Mouse (Mus musculus): ENCODE data around the gene Mcpt9. TPM values are rescaled to one million over a fixed set of nuclear protein-coding genes. Genes with fewer than 3 reads are reported as not detected.
"Not testable (repeated sequence)": the region's sequence is repeated elsewhere in the genome, so short reads cannot be mapped to it uniquely, and the experiment has no call there.

Gene Mcpt9
- polyA plus RNA-seq, 2 experiments = not detected

DNA sequence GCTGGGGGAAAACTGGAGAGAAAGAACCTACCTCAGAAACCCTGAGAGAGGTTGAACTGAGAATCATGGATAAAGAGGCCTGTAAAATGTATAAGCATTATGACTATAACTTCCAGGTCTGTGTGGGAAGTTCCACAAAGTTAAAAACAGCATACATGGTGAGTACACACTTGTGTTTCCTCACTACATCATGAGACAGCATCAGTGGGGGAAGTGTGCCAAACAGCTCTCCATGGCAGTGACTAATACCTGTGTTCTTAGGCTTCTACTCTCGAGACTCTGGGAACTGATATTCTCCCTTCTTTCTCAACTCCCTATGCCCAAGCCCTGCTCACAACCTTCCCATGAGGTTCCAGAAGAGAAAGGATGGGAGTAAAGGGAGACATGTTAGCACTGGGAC lies 10.8 kb downstream of the Mcpt9 start:
- Histone ChIP-seq H3K4me1 (ENCODE audit: control insufficient read depth, insufficient read depth, low read length) (no peaks in the 10 kb centered on the region), H3K27ac (replicated peaks; ENCODE audit: low read depth, low read length) (no peak overlapping the region), H3K4me2 (replicated peaks; ENCODE audit: low read depth, low read length, severe bottlenecking) (no peak overlapping the region), H3K4me3 (replicated peaks; ENCODE audit: low read length) (no peak overlapping the region), H3K9ac (ENCODE audit: low read depth, low read length, severe bottlenecking) (no peak overlapping the region), H3K27me3 (ENCODE audit: control insufficient read depth, insufficient read depth, low read length) (no peaks in the 10 kb centered on the region), H3K36me3 (ENCODE audit: control insufficient read depth, insufficient read depth, low read length) (no peaks in the 10 kb centered on the region), H3K9me3 (ENCODE audit: control insufficient read depth, low read length) (no peaks in the 10 kb centered on the region)
- DNase-seq (ENCODE audit: low spot score) (no peak), ATAC-seq (ENCODE audit: low FRiP score, low read depth) (no peak)
- TF ChIP-seq POLR2A (IDR thresholded peaks at IDR 0.05; ENCODE audit: borderline replicate concordance, extremely low read depth, insufficient read depth, insufficient read length) = no peak
- WGBS = 64% methylated on average over 1 of the region's 1 CpGs

DNA sequence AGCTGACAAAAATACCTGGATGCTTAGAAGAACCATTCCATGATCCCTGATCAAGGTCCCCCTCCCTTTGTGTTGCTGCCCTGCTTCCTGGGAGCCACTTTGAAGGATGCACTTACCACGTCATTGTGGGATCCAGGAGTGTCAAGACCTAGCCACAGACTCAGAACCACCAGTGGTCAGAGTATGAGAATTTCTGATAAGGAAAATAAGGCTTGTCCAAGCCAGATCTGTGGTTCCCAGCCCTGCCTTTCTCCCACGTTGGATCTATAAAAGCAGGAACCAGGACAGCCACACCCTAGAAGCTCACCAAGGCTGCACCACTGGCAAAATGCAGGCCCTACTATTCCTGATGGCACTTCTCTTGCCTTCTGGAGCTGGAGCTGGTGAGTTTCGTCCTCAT lies 12.6 kb downstream of the Mcpt9 start, which contains the start of gene Mcpt1:
Gene Mcpt1, plus strand, starts transcription at position 301 of the 400 bp plus-strand sequence.
- H3K4me2 ChIP-seq (replicated peaks; ENCODE audit: low read depth, low read length, severe bottlenecking); DNase-seq (ENCODE audit: low spot score): not testable (repeated sequence)
- 77% methylated on average over 3 of the region's 3 CpGs for WGBS

DNA sequence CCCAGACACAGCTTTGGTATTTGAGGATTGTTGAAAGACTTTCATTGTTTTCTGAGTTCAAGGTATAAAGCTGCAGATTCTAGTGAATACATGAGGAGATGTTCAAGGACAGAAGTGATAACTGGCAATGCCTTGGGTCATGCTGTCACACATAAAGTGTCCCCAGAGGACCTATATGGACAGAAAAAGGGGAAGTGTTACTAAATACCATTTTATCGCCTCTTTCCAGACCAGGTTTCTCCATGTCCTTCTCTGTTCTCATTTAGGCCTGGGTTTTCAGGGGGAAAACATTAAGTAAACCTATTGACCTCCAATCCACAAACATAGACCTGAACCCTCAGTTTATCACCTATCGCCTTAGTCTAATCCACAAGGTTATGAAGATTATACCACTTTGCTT lies 16.4 kb downstream of the Mcpt9 start:
- no peak overlapping the region for H3K9ac ChIP-seq (ENCODE audit: low read depth, low read length, severe bottlenecking)
- 85% methylated on average over 2 of the region's 2 CpGs for WGBS
- ATAC-seq (ENCODE audit: low FRiP score, low read depth) = no peak

More for the DNA sequence above, 12.6 kb downstream of the Mcpt9 start, which contains the start of gene Mcpt1:
- not testable (repeated sequence) for ATAC-seq (ENCODE audit: low FRiP score, low read depth); H3K36me3 ChIP-seq (ENCODE audit: control insufficient read depth, insufficient read depth, low read length); H3K9me3 ChIP-seq (ENCODE audit: control insufficient read depth, low read length); H3K9ac ChIP-seq (ENCODE audit: low read depth, low read length, severe bottlenecking); H3K27ac ChIP-seq (replicated peaks; ENCODE audit: low read depth, low read length); H3K27me3 ChIP-seq (ENCODE audit: control insufficient read depth, insufficient read depth, low read length); H3K4me1 ChIP-seq (ENCODE audit: control insufficient read depth, insufficient read depth, low read length); H3K4me3 ChIP-seq (replicated peaks; ENCODE audit: low read length)

DNA sequence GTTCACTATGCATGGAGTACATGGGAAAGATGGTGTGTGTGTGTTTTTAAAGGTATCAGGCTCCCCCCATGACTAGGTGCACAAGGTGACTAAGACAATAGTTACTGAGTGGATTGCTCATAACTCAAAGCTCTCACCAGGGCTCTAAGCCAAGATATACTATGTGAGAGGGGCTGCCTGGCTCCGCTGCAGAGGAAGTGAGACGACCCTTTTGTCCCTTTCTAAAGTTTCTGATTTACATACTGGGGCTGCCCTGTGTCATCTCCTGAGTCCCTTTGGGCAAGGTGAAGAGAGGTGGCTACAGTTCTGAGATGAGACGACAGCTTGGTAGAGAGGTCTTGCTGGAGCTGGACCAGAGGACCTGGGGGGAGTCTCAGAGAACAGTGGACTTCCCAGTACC lies 17.1 kb downstream of the Mcpt9 start:
- Histone ChIP-seq H3K27ac (replicated peaks; ENCODE audit: low read depth, low read length) (no peak overlapping the region), H3K9ac (ENCODE audit: low read depth, low read length, severe bottlenecking) (no peak overlapping the region), H3K4me1 (ENCODE audit: control insufficient read depth, insufficient read depth, low read length) (no peaks in the 10 kb centered on the region), H3K9me3 (ENCODE audit: control insufficient read depth, low read length) (no peaks in the 10 kb centered on the region), H3K27me3 (ENCODE audit: control insufficient read depth, insufficient read depth, low read length) (no peaks in the 10 kb centered on the region), H3K4me2 (replicated peaks; ENCODE audit: low read depth, low read length, severe bottlenecking) (no peak overlapping the region), H3K4me3 (replicated peaks; ENCODE audit: low read length) (no peak overlapping the region), H3K36me3 (ENCODE audit: control insufficient read depth, insufficient read depth, low read length) (no peaks in the 10 kb centered on the region)
- ATAC-seq (ENCODE audit: low FRiP score, low read depth) = no peak
- 76% methylated on average over 3 of the region's 3 CpGs for whole genome bisulfite sequencing
- DNase-seq (ENCODE audit: low spot score) = no peak
- no peak for TF ChIP-seq POLR2A (IDR thresholded peaks at IDR 0.05; ENCODE audit: borderline replicate concordance, extremely low read depth, insufficient read depth, insufficient read length)

More for the DNA sequence above, 16.4 kb downstream of the Mcpt9 start:
- Histone ChIP-seq H3K36me3 (ENCODE audit: control insufficient read depth, insufficient read depth, low read length) (no peaks in the 10 kb centered on the region), H3K4me2 (replicated peaks; ENCODE audit: low read depth, low read length, severe bottlenecking) (no peak overlapping the region), H3K4me3 (replicated peaks; ENCODE audit: low read length) (no peak overlapping the region), H3K4me1 (ENCODE audit: control insufficient read depth, insufficient read depth, low read length) (no peaks in the 10 kb centered on the region), H3K27me3 (ENCODE audit: control insufficient read depth, insufficient read depth, low read length) (no peaks in the 10 kb centered on the region), H3K27ac (replicated peaks; ENCODE audit: low read depth, low read length) (no peak overlapping the region), H3K9me3 (ENCODE audit: control insufficient read depth, low read length) (no peaks in the 10 kb centered on the region)
- no peak for TF ChIP-seq POLR2A (IDR thresholded peaks at IDR 0.05; ENCODE audit: borderline replicate concordance, extremely low read depth, insufficient read depth, insufficient read length)
- no peak for DNase-seq (ENCODE audit: low spot score)

DNA sequence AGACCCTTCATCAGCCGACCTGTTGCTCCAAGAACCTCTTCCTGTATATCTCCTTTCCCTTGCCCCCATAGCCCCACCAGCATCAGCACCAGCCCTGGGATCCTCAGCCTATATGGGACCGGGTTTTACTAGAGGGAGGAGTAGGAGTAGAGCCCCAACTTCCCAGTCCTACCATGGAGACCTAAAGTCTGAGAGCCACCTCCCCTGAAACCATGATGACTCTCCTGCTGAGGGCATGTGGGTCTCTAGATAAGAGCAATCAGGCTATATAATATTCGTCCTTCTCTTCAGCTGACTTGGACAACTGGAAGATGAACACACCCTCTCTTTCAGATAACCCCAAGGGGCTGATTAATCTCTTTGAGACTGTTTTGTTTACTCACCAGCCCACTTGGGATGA lies 42.8 kb downstream of the Mcpt9 start:
- H3K27me3 ChIP-seq (ENCODE audit: control insufficient read depth, insufficient read depth, low read length); H3K36me3 ChIP-seq (ENCODE audit: control insufficient read depth, insufficient read depth, low read length); H3K4me1 ChIP-seq (ENCODE audit: control insufficient read depth, insufficient read depth, low read length); H3K4me2 ChIP-seq (replicated peaks; ENCODE audit: low read depth, low read length, severe bottlenecking); H3K27ac ChIP-seq (replicated peaks; ENCODE audit: low read depth, low read length); H3K9me3 ChIP-seq (ENCODE audit: control insufficient read depth, low read length); DNase-seq (ENCODE audit: low spot score); H3K4me3 ChIP-seq (replicated peaks; ENCODE audit: low read length); ATAC-seq (ENCODE audit: low FRiP score, low read depth); H3K9ac ChIP-seq (ENCODE audit: low read depth, low read length, severe bottlenecking): not testable (repeated sequence)
- 58% methylated on average over 1 of the region's 3 CpGs for WGBS

Other genes starting within 250 kb of the Mcpt9 start
- 32.4 and 35.0 TPM in 2 replicates for gene Adcy4, start 246.4 kb downstream of the Mcpt9 start, polyA plus RNA-seq (2012; rRNA removed)
- gene Adcy4, start 246.4 kb downstream of the Mcpt9 start, polyA plus RNA-seq (2014; fragmentation: Nextera tagmentation; extraction: Ambion mirVana) = 16.8 and 17.8 TPM in 2 replicates
- gene Ripk3, start 241.6 kb downstream of the Mcpt9 start, polyA plus RNA-seq (2012; rRNA removed) = 35.9 and 41.4 TPM in 2 replicates
- gene Ripk3, start 241.6 kb downstream of the Mcpt9 start, polyA plus RNA-seq (2014; fragmentation: Nextera tagmentation; extraction: Ambion mirVana) = 30.5 and 37.6 TPM in 2 replicates
- gene Nfatc4, start 207.4 kb downstream of the Mcpt9 start, polyA plus RNA-seq (2012; rRNA removed) = 171 and 233 TPM in 2 replicates
- gene Nfatc4, start 207.4 kb downstream of the Mcpt9 start, polyA plus RNA-seq (2014; fragmentation: Nextera tagmentation; extraction: Ambion mirVana) = 83.5 and 114 TPM in 2 replicates
- gene Nynrin, start 176.5 kb downstream of the Mcpt9 start, polyA plus RNA-seq (2012; rRNA removed) = 41.0 and 49.5 TPM in 2 replicates
- gene Nynrin, start 176.5 kb downstream of the Mcpt9 start, polyA plus RNA-seq (2014; fragmentation: Nextera tagmentation; extraction: Ambion mirVana) = 20.6 and 23.6 TPM in 2 replicates
- gene Cbln3, start 146.1 kb downstream of the Mcpt9 start, polyA plus RNA-seq (2012; rRNA removed) = 1.0 and 1.3 TPM in 2 replicates
- gene Cbln3, start 146.1 kb downstream of the Mcpt9 start, polyA plus RNA-seq (2014; fragmentation: Nextera tagmentation; extraction: Ambion mirVana) = 0.25 and 0.54 TPM in 2 replicates
- 28.3 and 29.5 TPM in 2 replicates for gene Khnyn, start 145.5 kb downstream of the Mcpt9 start, polyA plus RNA-seq (2012; rRNA removed)
- gene Khnyn, start 145.5 kb downstream of the Mcpt9 start, polyA plus RNA-seq (2014; fragmentation: Nextera tagmentation; extraction: Ambion mirVana) = 10.2 and 12.2 TPM in 2 replicates
- gene Sdr39u1, start 130.2 kb downstream of the Mcpt9 start, polyA plus RNA-seq (2012; rRNA removed) = 80.2 and 84.4 TPM in 2 replicates
- gene Sdr39u1, start 130.2 kb downstream of the Mcpt9 start, polyA plus RNA-seq (2014; fragmentation: Nextera tagmentation; extraction: Ambion mirVana) = 81.0 and 91.6 TPM in 2 replicates
- gene Cma1, start 85.8 kb downstream of the Mcpt9 start, polyA plus RNA-seq (2012; rRNA removed) = 65.4 and 75.4 TPM in 2 replicates
- gene Cma1, start 85.8 kb downstream of the Mcpt9 start, polyA plus RNA-seq (2014; fragmentation: Nextera tagmentation; extraction: Ambion mirVana) = 127 and 211 TPM in 2 replicates
- 0.39 TPM in 1 of 2 replicates, not detected in the other for gene Cma2, start 79.5 kb downstream of the Mcpt9 start, polyA plus RNA-seq (2012; rRNA removed)
- gene Cma2, start 79.5 kb downstream of the Mcpt9 start, polyA plus RNA-seq (2014; fragmentation: Nextera tagmentation; extraction: Ambion mirVana) = 0.23 and 0.50 TPM in 2 replicates
- gene Mcpt1, start 12.5 kb downstream of the Mcpt9 start, polyA plus RNA-seq (2012; rRNA removed) = 0.48 and 0.49 TPM in 2 replicates
- 0.19 and 0.37 TPM in 2 replicates for gene Mcpt1, start 12.5 kb downstream of the Mcpt9 start, polyA plus RNA-seq (2014; fragmentation: Nextera tagmentation; extraction: Ambion mirVana)
- gene Mcpt2, start 11.5 kb upstream of the Mcpt9 start, polyA plus RNA-seq (2012; rRNA removed) = 0.74 and 0.92 TPM in 2 replicates
- 0.51 and 0.83 TPM in 2 replicates for gene Mcpt2, start 11.5 kb upstream of the Mcpt9 start, polyA plus RNA-seq (2014; fragmentation: Nextera tagmentation; extraction: Ambion mirVana)
- 2.0 and 2.4 TPM in 2 replicates for gene Mcpt4, start 31.8 kb upstream of the Mcpt9 start, polyA plus RNA-seq (2012; rRNA removed)
- 1.3 and 2.4 TPM in 2 replicates for gene Mcpt4, start 31.8 kb upstream of the Mcpt9 start, polyA plus RNA-seq (2014; fragmentation: Nextera tagmentation; extraction: Ambion mirVana)
- 0.78 and 1.5 TPM in 2 replicates for gene Mcpt8, start 54.8 kb upstream of the Mcpt9 start, polyA plus RNA-seq (2012; rRNA removed)
- gene Mcpt8, start 54.8 kb upstream of the Mcpt9 start, polyA plus RNA-seq (2014; fragmentation: Nextera tagmentation; extraction: Ambion mirVana) = 1.8 and 3.1 TPM in 2 replicates
- 0.23 and 0.30 TPM in 2 replicates for gene Ctsg, start 72.1 kb upstream of the Mcpt9 start, polyA plus RNA-seq (2012; rRNA removed)
- gene Ctsg, start 72.1 kb upstream of the Mcpt9 start, polyA plus RNA-seq (2014; fragmentation: Nextera tagmentation; extraction: Ambion mirVana) = 0.28 and 0.39 TPM in 2 replicates
- 0.09 and 0.20 TPM in 2 replicates for gene Gzme, start 90.1 kb upstream of the Mcpt9 start, polyA plus RNA-seq (2012; rRNA removed)
- 0.28 TPM in 1 of 2 replicates, not detected in the other for gene Gzme, start 90.1 kb upstream of the Mcpt9 start, polyA plus RNA-seq (2014; fragmentation: Nextera tagmentation; extraction: Ambion mirVana)
- 0.09 and 0.41 TPM in 2 replicates for gene Gzmd, start 102.1 kb upstream of the Mcpt9 start, polyA plus RNA-seq (2012; rRNA removed)
- not detected in 2 replicates for gene Gzmd, start 102.1 kb upstream of the Mcpt9 start, polyA plus RNA-seq (2014; fragmentation: Nextera tagmentation; extraction: Ambion mirVana)
- 0.14 and 0.28 TPM in 2 replicates for gene Gzmg, start 129.1 kb upstream of the Mcpt9 start, polyA plus RNA-seq (2012; rRNA removed)
- not detected in 2 replicates for gene Gzmg, start 129.1 kb upstream of the Mcpt9 start, polyA plus RNA-seq (2014; fragmentation: Nextera tagmentation; extraction: Ambion mirVana)
- not detected in 2 replicates for gene Gzmn, start 144.1 kb upstream of the Mcpt9 start, polyA plus RNA-seq (2012; rRNA removed)
- gene Gzmn, start 144.1 kb upstream of the Mcpt9 start, polyA plus RNA-seq (2014; fragmentation: Nextera tagmentation; extraction: Ambion mirVana) = not detected in 2 replicates
- 0.15 and 0.23 TPM in 2 replicates for gene Gzmf, start 180.9 kb upstream of the Mcpt9 start, polyA plus RNA-seq (2012; rRNA removed)
- not detected in 2 replicates for gene Gzmf, start 180.9 kb upstream of the Mcpt9 start, polyA plus RNA-seq (2014; fragmentation: Nextera tagmentation; extraction: Ambion mirVana)
- not detected in 2 replicates for gene Gzmc, start 204.2 kb upstream of the Mcpt9 start, polyA plus RNA-seq (2012; rRNA removed)
- gene Gzmc, start 204.2 kb upstream of the Mcpt9 start, polyA plus RNA-seq (2014; fragmentation: Nextera tagmentation; extraction: Ambion mirVana) = 0.23 TPM in 1 of 2 replicates, not detected in the other
- gene Gzmb, start 231.8 kb upstream of the Mcpt9 start, polyA plus RNA-seq (2012; rRNA removed) = 0.80 and 1.1 TPM in 2 replicates
- 0.55 and 1.8 TPM in 2 replicates for gene Gzmb, start 231.8 kb upstream of the Mcpt9 start, polyA plus RNA-seq (2014; fragmentation: Nextera tagmentation; extraction: Ambion mirVana)

All from limb, embryonic 14.5 days (tissue).